Mouse (Mus musculus): ENCODE measurements around the gene Pi16. TPM values are rescaled to one million over a fixed set of nuclear protein-coding genes. Genes with fewer than 3 reads are reported as not detected.
A peak's percentile ranks its signal among the peaks of the same experiment; 100 is the strongest.

The Pi16 gene
- total and polyA plus RNA-seq, 2 experiments: 0.10 to 0.28 TPM

DNA sequence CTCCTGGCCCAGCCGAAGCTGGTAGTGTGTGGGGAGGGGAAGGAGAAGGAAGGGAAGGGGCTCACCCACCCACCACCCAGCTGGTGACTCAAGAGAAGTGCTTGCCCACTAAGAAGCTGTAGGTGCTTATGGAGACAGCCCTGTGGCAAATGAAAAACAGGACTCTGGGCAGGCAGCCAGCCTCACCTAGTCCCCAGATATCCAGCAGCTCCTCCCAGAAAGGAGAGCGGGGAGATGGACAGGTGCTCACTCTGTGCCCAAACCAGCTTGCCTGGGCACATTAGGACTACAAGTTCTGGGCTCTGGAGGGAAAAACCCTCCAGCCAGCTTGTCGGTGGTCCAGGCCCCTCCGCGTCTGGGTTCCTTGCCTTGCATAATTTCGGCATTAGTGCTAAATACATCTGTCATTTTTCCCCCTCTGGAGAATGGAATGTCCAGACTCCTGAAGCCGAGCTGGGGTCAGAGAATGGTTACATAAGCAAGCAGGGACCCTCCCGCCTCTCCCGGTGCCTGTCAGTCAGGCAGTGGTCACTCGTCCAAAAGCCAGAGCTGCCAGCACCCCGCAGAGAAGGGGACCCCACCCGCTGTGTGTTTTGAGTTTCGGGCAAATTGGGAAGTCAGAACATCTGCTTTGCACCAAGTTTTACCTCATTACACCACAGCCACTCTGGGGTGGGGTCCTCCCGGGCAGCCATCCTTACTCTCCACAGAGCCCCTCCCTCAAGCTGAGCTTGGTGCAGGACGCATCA lies 12.2 kb upstream of the Pi16 start:
- 40% methylated on average over 15 of the region's 15 CpGs for WGBS
- TF ChIP-seq POLR2A (IDR thresholded peaks at IDR 0.05; ENCODE audit: extremely low read depth, insufficient read depth, low read length) (no peak), CTCF (IDR thresholded peaks at IDR 0.05; ENCODE audit: low read depth, low read length) (no peak)

GRCm38 (mm10) chr17:29305871-29306270 lies 11.6 kb upstream of the Pi16 start:
- 66% methylated on average over 7 of the region's 7 CpGs for WGBS
- DNase-seq (ENCODE audit: extremely low read depth, low read depth, low spot score): no peak
- peaks cover 6% of the 10 kb centered on the region; the same call in 1 of the 2 replicates for H3K36me3 ChIP-seq (ENCODE audit: control insufficient read depth, insufficient read depth, low read length)
- no peaks in the 10 kb centered on the region for H3K27me3 ChIP-seq (ENCODE audit: control insufficient read depth, insufficient read depth, low read length)
- no peak overlapping the region for H3K27ac ChIP-seq (replicated peaks; ENCODE audit: insufficient read depth, low read depth, low read length)
- TF ChIP-seq POLR2A (IDR thresholded peaks at IDR 0.05; ENCODE audit: extremely low read depth, insufficient read depth, low read length) (no peak), CTCF (IDR thresholded peaks at IDR 0.05; ENCODE audit: low read depth, low read length) (no peak)
- no peaks in the 10 kb centered on the region for H3K79me2 ChIP-seq (ENCODE audit: control insufficient read depth, insufficient read depth, low read length)
- H3K9ac ChIP-seq (ENCODE audit: low read depth, low read length): no peak overlapping the region
- no peaks in the 10 kb centered on the region for H3K4me1 ChIP-seq (ENCODE audit: control insufficient read depth, insufficient read depth, low read length)
- H3K4me3 ChIP-seq (ENCODE audit: insufficient read depth, low read depth, low read length): no peak overlapping the region

More for the DNA sequence above, 12.2 kb upstream of the Pi16 start:
- Histone ChIP-seq H3K4me1 (ENCODE audit: control insufficient read depth, insufficient read depth, low read length) (no peaks in the 10 kb centered on the region), H3K9ac (ENCODE audit: low read depth, low read length) (no peak overlapping the region), H3K27ac (replicated peaks; ENCODE audit: insufficient read depth, low read depth, low read length) (no peak overlapping the region), H3K36me3 (ENCODE audit: control insufficient read depth, insufficient read depth, low read length) (peaks cover 10% of the 10 kb centered on the region; the same call in 1 of the 2 replicates), H3K27me3 (ENCODE audit: control insufficient read depth, insufficient read depth, low read length) (no peaks in the 10 kb centered on the region), H3K4me3 (ENCODE audit: insufficient read depth, low read depth, low read length) (no peak overlapping the region), H3K79me2 (ENCODE audit: control insufficient read depth, insufficient read depth, low read length) (no peaks in the 10 kb centered on the region)
- DNase-seq (ENCODE audit: extremely low read depth, low read depth, low spot score): no peak

DNA sequence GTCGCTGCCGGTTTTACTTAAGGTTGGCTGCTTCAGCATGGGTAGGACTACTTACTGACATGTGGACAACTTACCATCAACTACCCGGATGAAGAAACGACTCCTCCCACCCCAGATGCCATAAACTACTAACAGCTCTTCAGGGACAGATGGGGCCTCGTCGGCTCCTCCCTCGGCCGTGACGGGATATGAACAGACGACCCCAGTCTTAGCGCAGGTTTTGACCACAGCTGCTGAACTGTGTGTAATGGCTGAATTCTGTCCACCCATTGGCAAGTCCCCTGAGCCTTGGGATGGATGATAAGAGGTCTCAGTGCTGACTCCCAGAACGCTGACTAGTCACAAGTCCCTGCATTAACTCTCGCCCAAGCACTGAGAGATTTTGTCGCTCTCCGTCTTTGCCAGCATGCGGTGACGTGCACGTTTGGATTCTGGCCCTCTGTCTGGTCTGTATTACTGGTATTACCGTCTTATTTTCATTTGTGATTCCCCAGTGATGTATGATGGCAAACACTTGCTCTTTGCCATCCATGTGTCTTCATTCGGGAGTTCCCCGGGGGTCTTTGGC lies 7.3 kb upstream of the Pi16 start:
- H3K4me3 ChIP-seq (ENCODE audit: insufficient read depth, low read depth, low read length): no peak overlapping the region
- TF ChIP-seq POLR2A (IDR thresholded peaks at IDR 0.05; ENCODE audit: extremely low read depth, insufficient read depth, low read length): no peak
- TF ChIP-seq CTCF (IDR thresholded peaks at IDR 0.05; ENCODE audit: low read depth, low read length): no peak
- H3K79me2 ChIP-seq (ENCODE audit: control insufficient read depth, insufficient read depth, low read length): no peaks in the 10 kb centered on the region
- 88% methylated on average over 21 of the region's 21 CpGs for WGBS
- no peaks in the 10 kb centered on the region; the same call in 1 of the 2 replicates for H3K27me3 ChIP-seq (ENCODE audit: control insufficient read depth, insufficient read depth, low read length)
- no peak overlapping the region for H3K9ac ChIP-seq (ENCODE audit: low read depth, low read length)
- DNase-seq (ENCODE audit: extremely low read depth, low read depth, low spot score): no peak
- no peak overlapping the region for H3K27ac ChIP-seq (replicated peaks; ENCODE audit: insufficient read depth, low read depth, low read length)
- H3K4me1 ChIP-seq (ENCODE audit: control insufficient read depth, insufficient read depth, low read length): no peaks in the 10 kb centered on the region
- no peaks in the 10 kb centered on the region for H3K36me3 ChIP-seq (ENCODE audit: control insufficient read depth, insufficient read depth, low read length)

DNA sequence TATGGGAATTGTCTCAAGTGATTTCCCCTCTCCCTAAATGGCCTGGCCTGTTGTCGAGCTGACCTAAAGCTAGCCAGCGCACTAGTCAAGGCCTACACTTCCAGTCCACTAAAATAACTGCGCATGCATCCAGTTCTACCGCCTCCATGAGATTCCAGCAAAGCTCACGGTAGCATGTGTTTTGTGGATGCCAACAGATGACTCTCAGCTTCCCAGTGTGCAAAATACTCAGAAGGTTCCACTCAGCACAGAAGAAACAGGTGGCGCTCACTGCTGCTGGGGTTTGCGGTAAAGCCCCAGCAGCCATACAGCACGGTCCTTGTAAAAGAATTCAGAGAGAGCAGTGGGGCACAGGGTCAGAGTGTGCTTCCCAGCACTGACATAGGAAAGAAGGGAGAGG lies 5.9 kb upstream of the Pi16 start:
- H3K27me3 ChIP-seq (ENCODE audit: control insufficient read depth, insufficient read depth, low read length): no peaks in the 10 kb centered on the region; the same call in 1 of the 2 replicates
- no peak overlapping the region for H3K27ac ChIP-seq (replicated peaks; ENCODE audit: insufficient read depth, low read depth, low read length)
- no peaks in the 10 kb centered on the region for H3K36me3 ChIP-seq (ENCODE audit: control insufficient read depth, insufficient read depth, low read length)
- no peak for DNase-seq (ENCODE audit: extremely low read depth, low read depth, low spot score)
- TF ChIP-seq CTCF (IDR thresholded peaks at IDR 0.05; ENCODE audit: low read depth, low read length) (no peak), POLR2A (IDR thresholded peaks at IDR 0.05; ENCODE audit: extremely low read depth, insufficient read depth, low read length) (no peak)
- no peak overlapping the region for H3K4me3 ChIP-seq (ENCODE audit: insufficient read depth, low read depth, low read length)
- 94% methylated on average over 8 of the region's 8 CpGs for WGBS
- H3K9ac ChIP-seq (ENCODE audit: low read depth, low read length): no peak overlapping the region
- H3K79me2 ChIP-seq (ENCODE audit: control insufficient read depth, insufficient read depth, low read length): no peaks in the 10 kb centered on the region
- no peaks in the 10 kb centered on the region; the same call in 1 of the 2 replicates for H3K4me1 ChIP-seq (ENCODE audit: control insufficient read depth, insufficient read depth, low read length)

GRCm38 (mm10) chr17:29312082-29312481 lies 5.4 kb upstream of the Pi16 start:
- no peak overlapping the region for H3K9ac ChIP-seq (ENCODE audit: low read depth, low read length)
- H3K4me1 ChIP-seq (ENCODE audit: control insufficient read depth, insufficient read depth, low read length): no peaks in the 10 kb centered on the region; the same call in 1 of the 2 replicates
- no peaks in the 10 kb centered on the region for H3K36me3 ChIP-seq (ENCODE audit: control insufficient read depth, insufficient read depth, low read length)
- no peak for TF ChIP-seq CTCF (IDR thresholded peaks at IDR 0.05; ENCODE audit: low read depth, low read length)
- TF ChIP-seq POLR2A (IDR thresholded peaks at IDR 0.05; ENCODE audit: extremely low read depth, insufficient read depth, low read length): no peak
- H3K79me2 ChIP-seq (ENCODE audit: control insufficient read depth, insufficient read depth, low read length): no peaks in the 10 kb centered on the region
- no peak overlapping the region for H3K4me3 ChIP-seq (ENCODE audit: insufficient read depth, low read depth, low read length)
- H3K27ac ChIP-seq (replicated peaks; ENCODE audit: insufficient read depth, low read depth, low read length): no peak overlapping the region
- DNase-seq (ENCODE audit: extremely low read depth, low read depth, low spot score): no peak
- H3K27me3 ChIP-seq (ENCODE audit: control insufficient read depth, insufficient read depth, low read length): no peaks in the 10 kb centered on the region; the same call in 1 of the 2 replicates
- 100% methylated on average over 2 of the region's 2 CpGs for WGBS

- Histone ChIP-seq H3K79me2 (ENCODE audit: control insufficient read depth, insufficient read depth, low read length) (no peaks in the 10 kb centered on the region), H3K27ac (replicated peaks; ENCODE audit: insufficient read depth, low read depth, low read length) (no peak overlapping the region), H3K9ac (ENCODE audit: low read depth, low read length) (no peak overlapping the region), H3K4me1 (ENCODE audit: control insufficient read depth, insufficient read depth, low read length) (no peaks in the 10 kb centered on the region; the same call in 1 of the 2 replicates), H3K27me3 (ENCODE audit: control insufficient read depth, insufficient read depth, low read length) (no peaks in the 10 kb centered on the region; the same call in 1 of the 2 replicates), H3K4me3 (ENCODE audit: insufficient read depth, low read depth, low read length) (no peak overlapping the region), H3K36me3 (ENCODE audit: control insufficient read depth, insufficient read depth, low read length) (no peaks in the 10 kb centered on the region)
- TF ChIP-seq POLR2A (IDR thresholded peaks at IDR 0.05; ENCODE audit: extremely low read depth, insufficient read depth, low read length) (no peak), CTCF (IDR thresholded peaks at IDR 0.05; ENCODE audit: low read depth, low read length) (peak; percentile 13; the same call in 1 of the 2 replicates)
- no peak for DNase-seq (ENCODE audit: extremely low read depth, low read depth, low spot score)
These were observed 4.2 kb upstream of the Pi16 start for GRCm38 (mm10) chr17:29313300-29313699.

Data from liver, adult 2 months (tissue).